Mouse (Mus musculus): Measurements from ENCODE around the gene Sec16b. TPM values are rescaled to one million over a fixed set of nuclear protein-coding genes. Genes with fewer than 3 reads are reported as not detected.

The Sec16b gene
- polyA plus RNA-seq, 1 experiment = 0.64 TPM

DNA sequence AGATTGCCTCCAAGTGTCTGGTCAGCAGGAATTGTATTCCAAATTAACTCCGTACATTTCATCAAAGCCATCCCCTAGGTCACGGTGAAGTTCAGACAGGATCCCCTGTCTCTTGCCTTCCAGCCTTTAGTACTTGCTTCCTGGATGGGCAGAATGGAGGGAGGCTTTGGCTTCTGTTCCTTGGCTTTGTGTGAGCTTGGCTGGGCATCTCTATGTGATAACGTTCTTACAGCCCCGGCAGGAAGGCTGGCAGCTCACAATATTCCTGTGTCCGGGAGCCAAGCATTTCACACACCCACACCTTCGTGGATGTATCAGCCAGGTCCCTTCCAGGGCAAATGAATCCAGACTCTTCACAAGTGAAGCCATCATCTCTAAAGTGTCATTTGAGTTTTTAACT, 53.5 kb downstream of the Sec16b start:
- DNase-seq (ENCODE audit: low read depth) = no peak
- no peak for TF ChIP-seq CTCF (IDR thresholded peaks at IDR 0.05; ENCODE audit: borderline replicate concordance, extremely low read depth, insufficient read depth, insufficient read length)
- no peak for TF ChIP-seq POLR2A (IDR thresholded peaks at IDR 0.05; ENCODE audit: borderline replicate concordance, extremely low read depth, insufficient read depth, insufficient read length, poor library complexity, severe bottlenecking)

GRCm38 (mm10) chr1:157560654-157561386, 54.3 kb downstream of the Sec16b start:
- peak; percentile 55 for DNase-seq (ENCODE audit: low read depth)
- TF ChIP-seq POLR2A (IDR thresholded peaks at IDR 0.05; ENCODE audit: borderline replicate concordance, extremely low read depth, insufficient read depth, insufficient read length, poor library complexity, severe bottlenecking) (no peak), CTCF (IDR thresholded peaks at IDR 0.05; ENCODE audit: borderline replicate concordance, extremely low read depth, insufficient read depth, insufficient read length) (peak; percentile 63; the same call in 1 of the 2 replicates)

- TF ChIP-seq CTCF (IDR thresholded peaks at IDR 0.05; ENCODE audit: borderline replicate concordance, extremely low read depth, insufficient read depth, insufficient read length) = no peak
- peak; percentile 68 for DNase-seq (ENCODE audit: low read depth)
Measured at GRCm38 (mm10) chr1:157567819-157568218, 61.3 kb downstream of the Sec16b start.

GRCm38 (mm10) chr1:157569263-157570090, 62.9 kb downstream of the Sec16b start:
- no peak for TF ChIP-seq POLR2A (IDR thresholded peaks at IDR 0.05; ENCODE audit: borderline replicate concordance, extremely low read depth, insufficient read depth, insufficient read length, poor library complexity, severe bottlenecking)
- TF ChIP-seq CTCF (IDR thresholded peaks at IDR 0.05; ENCODE audit: borderline replicate concordance, extremely low read depth, insufficient read depth, insufficient read length) = no peak
- DNase-seq (ENCODE audit: low read depth) = no peak

GRCm38 (mm10) chr1:157575316-157575715, 68.8 kb downstream of the Sec16b start:
- DNase-seq (ENCODE audit: low read depth) = no peak
- TF ChIP-seq POLR2A (IDR thresholded peaks at IDR 0.05; ENCODE audit: borderline replicate concordance, extremely low read depth, insufficient read depth, insufficient read length, poor library complexity, severe bottlenecking) (no peak), CTCF (IDR thresholded peaks at IDR 0.05; ENCODE audit: borderline replicate concordance, extremely low read depth, insufficient read depth, insufficient read length) (no peak)

DNA sequence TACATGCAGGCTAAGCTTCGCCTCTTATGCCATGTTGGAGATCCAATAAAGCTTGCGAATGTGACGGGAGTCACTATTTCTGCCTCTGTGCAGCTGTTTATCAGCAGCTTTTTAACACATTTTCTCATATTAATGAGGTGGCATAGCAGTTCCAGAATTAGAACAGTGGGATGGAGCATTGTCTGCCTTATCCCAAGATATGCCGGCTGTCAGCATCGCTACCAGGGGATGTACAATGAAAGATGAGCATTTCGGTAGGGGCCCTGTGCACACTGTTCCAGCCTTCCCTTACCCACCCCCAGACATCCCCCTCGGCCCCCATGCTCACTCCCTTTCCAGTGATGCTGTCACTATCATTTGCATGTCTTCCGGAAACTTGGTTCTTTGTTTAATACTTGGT, 71.8 kb downstream of the Sec16b start:
- TF ChIP-seq POLR2A (IDR thresholded peaks at IDR 0.05; ENCODE audit: borderline replicate concordance, extremely low read depth, insufficient read depth, insufficient read length, poor library complexity, severe bottlenecking) (no peak), CTCF (IDR thresholded peaks at IDR 0.05; ENCODE audit: borderline replicate concordance, extremely low read depth, insufficient read depth, insufficient read length) (no peak)
- peak; percentile 44 for DNase-seq (ENCODE audit: low read depth)

GRCm38 (mm10) chr1:157586556-157586955, 80.0 kb downstream of the Sec16b start:
- TF ChIP-seq CTCF (IDR thresholded peaks at IDR 0.05; ENCODE audit: borderline replicate concordance, extremely low read depth, insufficient read depth, insufficient read length) = no peak
- TF ChIP-seq POLR2A (IDR thresholded peaks at IDR 0.05; ENCODE audit: borderline replicate concordance, extremely low read depth, insufficient read depth, insufficient read length, poor library complexity, severe bottlenecking) = no peak
- no peak for DNase-seq (ENCODE audit: low read depth)

DNA sequence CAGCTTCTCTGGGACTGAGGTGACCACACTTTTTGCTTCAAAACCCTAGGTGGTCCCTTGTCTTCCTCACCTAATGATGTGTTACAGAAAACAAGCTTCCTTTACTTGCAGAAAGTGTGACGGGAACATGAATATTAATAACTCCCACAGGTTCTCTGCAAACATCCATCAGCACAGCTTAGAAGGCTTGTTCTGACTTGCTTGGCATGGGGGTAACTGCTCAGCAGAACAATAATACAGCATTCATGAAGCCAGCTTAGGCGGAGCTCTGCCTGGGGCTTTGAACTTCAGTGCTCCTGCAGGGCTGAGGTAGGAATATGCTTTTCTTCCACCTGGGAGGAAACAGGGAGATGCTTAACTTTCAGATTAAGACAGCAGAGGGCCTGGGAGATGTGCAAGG, 85.5 kb downstream of the Sec16b start:
- DNase-seq (ENCODE audit: low read depth) = peak; percentile 54
- no peak for TF ChIP-seq POLR2A (IDR thresholded peaks at IDR 0.05; ENCODE audit: borderline replicate concordance, extremely low read depth, insufficient read depth, insufficient read length, poor library complexity, severe bottlenecking)
- TF ChIP-seq CTCF (IDR thresholded peaks at IDR 0.05; ENCODE audit: borderline replicate concordance, extremely low read depth, insufficient read depth, insufficient read length) = no peak

- no peak for TF ChIP-seq POLR2A (IDR thresholded peaks at IDR 0.05; ENCODE audit: borderline replicate concordance, extremely low read depth, insufficient read depth, insufficient read length, poor library complexity, severe bottlenecking)
- no peak for DNase-seq (ENCODE audit: low read depth)
Measured at GRCm38 (mm10) chr1:157594561-157594960, 88.0 kb downstream of the Sec16b start.

DNA sequence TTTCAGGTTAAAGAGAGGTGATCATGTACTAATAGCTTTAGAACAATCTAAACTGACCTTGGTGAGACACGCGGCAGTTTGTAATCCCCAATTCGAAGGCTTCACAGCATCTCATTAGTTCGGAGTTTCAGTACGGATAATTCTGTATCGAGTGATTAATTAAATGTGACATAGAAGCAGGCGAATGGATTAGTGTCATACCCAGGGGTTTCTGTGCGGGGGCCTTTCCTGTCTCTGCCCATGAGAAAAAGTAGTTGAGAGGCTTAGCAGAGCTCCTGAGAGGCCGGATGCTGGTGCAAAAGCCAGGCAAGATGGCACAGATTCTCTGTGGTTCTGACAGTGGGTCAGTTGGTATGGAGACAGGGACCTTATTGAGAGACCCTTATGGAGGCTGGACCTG, 88.6 kb downstream of the Sec16b start:
- peak; percentile 38 for DNase-seq (ENCODE audit: low read depth)
- TF ChIP-seq POLR2A (IDR thresholded peaks at IDR 0.05; ENCODE audit: borderline replicate concordance, extremely low read depth, insufficient read depth, insufficient read length, poor library complexity, severe bottlenecking) (no peak), CTCF (IDR thresholded peaks at IDR 0.05; ENCODE audit: borderline replicate concordance, extremely low read depth, insufficient read depth, insufficient read length) (no peak)

GRCm38 (mm10) chr1:157604513-157604912, 98.0 kb downstream of the Sec16b start:
- no peak for DNase-seq (ENCODE audit: low read depth)
- TF ChIP-seq POLR2A (IDR thresholded peaks at IDR 0.05; ENCODE audit: borderline replicate concordance, extremely low read depth, insufficient read depth, insufficient read length, poor library complexity, severe bottlenecking) = no peak
- no peak for TF ChIP-seq CTCF (IDR thresholded peaks at IDR 0.05; ENCODE audit: borderline replicate concordance, extremely low read depth, insufficient read depth, insufficient read length)

Other genes with a start within 250 kb of the Sec16b start
- 29.5 and 39.9 TPM in 2 replicates for gene Rasal2, start 94.1 kb upstream of the Sec16b start, polyA plus RNA-seq (2012; rRNA removed)
- gene Cryzl2, start 48.2 kb upstream of the Sec16b start, polyA plus RNA-seq (2012; rRNA removed) = 9.1 and 10.4 TPM in 2 replicates

Data from brain, embryonic 14.5 days (tissue).